Mouse (Mus musculus): ENCODE data around the gene Olfr1036. TPM values are rescaled to one million over a fixed set of nuclear protein-coding genes. Genes with fewer than 3 reads are reported as not detected.

Gene Olfr1036
- polyA plus RNA-seq, 1 experiment, result not detected

Other genes with a start within 250 kb of the Olfr1036 start
- gene Olfr1019, start 228.5 kb upstream of the Olfr1036 start, polyA plus RNA-seq (2012; fragmentation: generic; extraction: Trizol), result not detected
- gene Olfr1020, start 227.0 kb upstream of the Olfr1036 start, polyA plus RNA-seq (2012; fragmentation: generic; extraction: Trizol), result not detected
- gene Olfr1022, start 205.4 kb upstream of the Olfr1036 start, polyA plus RNA-seq (2012; fragmentation: generic; extraction: Trizol), result not detected
- not detected for gene Olfr1023, start 188.4 kb upstream of the Olfr1036 start, polyA plus RNA-seq (2012; fragmentation: generic; extraction: Trizol)
- not detected for gene Olfr1024, start 168.9 kb upstream of the Olfr1036 start, polyA plus RNA-seq (2012; fragmentation: generic; extraction: Trizol)
- gene Olfr1025-ps1, start 158.8 kb upstream of the Olfr1036 start, polyA plus RNA-seq (2012; fragmentation: generic; extraction: Trizol), result not detected
- gene Olfr1026, start 152.4 kb upstream of the Olfr1036 start, polyA plus RNA-seq (2012; fragmentation: generic; extraction: Trizol), result not detected
- not detected for gene Olfr1028, start 123.6 kb upstream of the Olfr1036 start, polyA plus RNA-seq (2012; fragmentation: generic; extraction: Trizol)
- not detected for gene Olfr1029, start 100.1 kb upstream of the Olfr1036 start, polyA plus RNA-seq (2012; fragmentation: generic; extraction: Trizol)
- not detected for gene Olfr1030, start 94.7 kb upstream of the Olfr1036 start, polyA plus RNA-seq (2012; fragmentation: generic; extraction: Trizol)
- not detected for gene Olfr1031, start 83.7 kb upstream of the Olfr1036 start, polyA plus RNA-seq (2012; fragmentation: generic; extraction: Trizol)
- gene Olfr1032, start 68.5 kb upstream of the Olfr1036 start, polyA plus RNA-seq (2012; fragmentation: generic; extraction: Trizol), result not detected
- not detected for gene Olfr1033, start 53.4 kb upstream of the Olfr1036 start, polyA plus RNA-seq (2012; fragmentation: generic; extraction: Trizol)
- not detected for gene Olfr1034, start 28.1 kb upstream of the Olfr1036 start, polyA plus RNA-seq (2012; fragmentation: generic; extraction: Trizol)
- not detected for gene Olfr1037, start 13.4 kb downstream of the Olfr1036 start, polyA plus RNA-seq (2012; fragmentation: generic; extraction: Trizol)
- not detected for gene Olfr1039, start 61.9 kb downstream of the Olfr1036 start, polyA plus RNA-seq (2012; fragmentation: generic; extraction: Trizol)
- gene Olfr1040, start 72.7 kb downstream of the Olfr1036 start, polyA plus RNA-seq (2012; fragmentation: generic; extraction: Trizol), result not detected
- not detected for gene Olfr1042, start 87.8 kb downstream of the Olfr1036 start, polyA plus RNA-seq (2012; fragmentation: generic; extraction: Trizol)
- not detected for gene Olfr1043, start 93.5 kb downstream of the Olfr1036 start, polyA plus RNA-seq (2012; fragmentation: generic; extraction: Trizol)
- not detected for gene Olfr1044, start 103.8 kb downstream of the Olfr1036 start, polyA plus RNA-seq (2012; fragmentation: generic; extraction: Trizol)
- not detected for gene Olfr52, start 111.7 kb downstream of the Olfr1036 start, polyA plus RNA-seq (2012; fragmentation: generic; extraction: Trizol)
- gene Olfr1045, start 129.0 kb downstream of the Olfr1036 start, polyA plus RNA-seq (2012; fragmentation: generic; extraction: Trizol), result not detected
- not detected for gene Olfr1046, start 145.3 kb downstream of the Olfr1036 start, polyA plus RNA-seq (2012; fragmentation: generic; extraction: Trizol)
- not detected for gene Olfr1047, start 157.4 kb downstream of the Olfr1036 start, polyA plus RNA-seq (2012; fragmentation: generic; extraction: Trizol)
- not detected for gene Olfr1048, start 166.3 kb downstream of the Olfr1036 start, polyA plus RNA-seq (2012; fragmentation: generic; extraction: Trizol)
- gene Olfr1049, start 184.3 kb downstream of the Olfr1036 start, polyA plus RNA-seq (2012; fragmentation: generic; extraction: Trizol), result not detected
- not detected for gene Olfr1051, start 205.1 kb downstream of the Olfr1036 start, polyA plus RNA-seq (2012; fragmentation: generic; extraction: Trizol)
- gene Olfr1052, start 218.5 kb downstream of the Olfr1036 start, polyA plus RNA-seq (2012; fragmentation: generic; extraction: Trizol), result not detected
- not detected for gene Olfr1053, start 241.3 kb downstream of the Olfr1036 start, polyA plus RNA-seq (2012; fragmentation: generic; extraction: Trizol)

Data from myocyte (in vitro differentiated cells).